8 mouse cellular contexts compared by ENCODE assay signal in the genomic region with DNA sequence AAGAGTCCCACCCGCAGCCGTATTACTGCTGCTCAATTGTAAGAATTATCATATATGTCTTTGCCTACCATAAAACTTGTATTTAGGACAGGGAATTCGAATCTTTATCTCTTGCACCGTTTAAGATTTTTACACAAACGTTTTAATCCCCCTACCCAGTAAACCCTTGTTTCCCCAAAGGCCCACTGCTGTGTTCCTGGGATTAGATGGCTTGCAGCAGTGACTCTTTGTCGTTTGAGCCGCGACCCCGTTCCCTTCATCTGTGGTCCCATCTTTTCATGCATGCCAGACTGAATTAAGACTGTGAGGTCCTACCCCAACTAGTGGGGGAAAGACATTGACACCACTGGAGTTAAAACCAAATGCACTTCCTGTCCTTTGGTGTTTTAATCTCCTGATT. TPM values are rescaled to one million over a fixed set of nuclear protein-coding genes. Genes with fewer than 3 reads are reported as not detected.
DNase-seq lines count a peak whose midpoint lies in the region; ATAC-seq and TF ChIP-seq lines count a peak whose summit lies in the region.

No protein-coding gene starts in this region.

- ATAC-seq in forebrain, embryonic 13.5 days = no peak
- no peak for ATAC-seq in liver, embryonic 14.5 days (ENCODE audit: insufficient read depth)

- TF ChIP-seq CTCF in gastrocnemius, adult 2 months (IDR thresholded peaks at IDR 0.05) = no peak
- no peak for TF ChIP-seq CTCF in liver, embryonic 14.5 days (IDR thresholded peaks at IDR 0.05; ENCODE audit: low read depth)

- H3K27ac ChIP-seq in gastrocnemius, adult 2 months = peak overlapping the region; percentile 93
- H3K27ac ChIP-seq in forebrain, embryonic 13.5 days = peak overlapping the region; percentile 98
- H3K27ac ChIP-seq in liver, embryonic 14.5 days = no peak overlapping the region

- WGBS in forebrain, embryonic 13.5 days = 1% methylated on average over 9 of the region's 9 CpGs
- WGBS in liver, embryonic 14.5 days (ENCODE audit: insufficient replicate concordance) = 7% methylated on average over 9 of the region's 9 CpGs

- intact Hi-C loops in gastrocnemius, adult 2 months (cut with DNase I) = no loop called here

- peak overlapping the region; percentile 96 for H3K4me3 ChIP-seq in gastrocnemius, adult 2 months
- peak overlapping the region; percentile 69 for H3K4me3 ChIP-seq in forebrain, embryonic 13.5 days
- H3K4me3 ChIP-seq in liver, embryonic 14.5 days (ENCODE audit: insufficient read depth in 1 of 2, low read depth in 2 of 2, low read length in 2 of 2) = peak overlapping the region; percentile 75 to 76

- H3K9me3 ChIP-seq in forebrain, embryonic 13.5 days (replicated peaks) = no peaks in the 10 kb centered on the region
- H3K9me3 ChIP-seq in liver, embryonic 14.5 days (ENCODE audit: control insufficient read depth, low read length) = no peaks in the 10 kb centered on the region

- DNase-seq in gastrocnemius, adult 2 months = no peak
- DNase-seq in gastrocnemius, postnatal 4 days (ENCODE audit: low spot score in 2 of 2) = no peak
- DNase-seq in 3T3-L1 (ENCODE audit: low read depth, low spot score) = peak; percentile 51
- DNase-seq in liver, embryonic 14.5 days (ENCODE audit: low read depth in 3 of 3, low spot score in 3 of 3) = no peak
- no peak for DNase-seq in frontal cortex, postnatal 36 days (ENCODE audit: low spot score in 2 of 2)
- no peak for DNase-seq in gastrocnemius, postnatal 10 days
- DNase-seq in layer of hippocampus, adult 9-10 months (ENCODE audit: low spot score) = no peak

- no peaks in the 10 kb centered on the region for H3K27me3 ChIP-seq in forebrain, embryonic 13.5 days
- H3K27me3 ChIP-seq in liver, embryonic 14.5 days (ENCODE audit: control insufficient read depth, insufficient read depth, low read length) = no peaks in the 10 kb centered on the region

- H3K36me3 ChIP-seq in forebrain, embryonic 13.5 days (ENCODE audit: poor library complexity, severe bottlenecking) = peaks cover 29% of the 10 kb centered on the region
- peaks cover 6% of the 10 kb centered on the region for H3K36me3 ChIP-seq in liver, embryonic 14.5 days (replicated peaks; ENCODE audit: control insufficient read depth, insufficient read depth, low read depth)

- H3K4me1 ChIP-seq in forebrain, embryonic 13.5 days = peaks cover 39% of the 10 kb centered on the region
- peaks cover 0 to 5% of the 10 kb centered on the region in 2 experiments; a peak in 1 of 4 replicates for H3K4me1 ChIP-seq in liver, embryonic 14.5 days (replicated peaks; ENCODE audit: control insufficient read depth in 2 of 2, insufficient read depth in 2 of 2, low read length in 1 of 2)

- no peak for TF ChIP-seq EP300 in liver, embryonic 14.5 days (IDR thresholded peaks at IDR 0.05; ENCODE audit: low read depth)

- H3K4me2 ChIP-seq in forebrain, embryonic 13.5 days = peak overlapping the region; percentile 89
- peak overlapping the region; percentile 75 for H3K4me2 ChIP-seq in liver, embryonic 14.5 days (ENCODE audit: low read depth)

- H3K9ac ChIP-seq in forebrain, embryonic 13.5 days = peak overlapping the region; percentile 88
- peak overlapping the region; percentile 80 for H3K9ac ChIP-seq in liver, embryonic 14.5 days (replicated peaks)

RNA-seq across cellular contexts. Expression of a gene that starts 0.9 kb away (rescaled TPM):
- total RNA-seq in gastrocnemius, adult 2 months (2021) = 10 to 100 TPM; 19.9 to 38.1 TPM
- total RNA-seq in gastrocnemius, postnatal 4 days (2021) = 100 to 1,000 TPM; 172 to 185 TPM
- 656 and 774 TPM in 2 replicates for polyA plus RNA-seq in forebrain, embryonic 13.5 days (2015; fragmentation: Nextera tagmentation; extraction: Ambion mirVana)
- 35.6 and 58.7 TPM in 2 replicates for polyA plus RNA-seq in liver, embryonic 14.5 days (2012; rRNA removed)
- 120 and 122 TPM in 2 replicates for polyA plus RNA-seq in liver, embryonic 14.5 days (2014; fragmentation: Nextera tagmentation; extraction: Ambion mirVana)
- total RNA-seq in gastrocnemius, postnatal 10 days (2021) = 100 to 1,000 TPM in 1 of 2 experiments, 10 to 100 TPM in 1; 89.4 to 103 TPM

RNA-seq across cellular contexts. Expression of a gene that starts 16.7 kb away (rescaled TPM):
- 10 to 100 TPM in 1 of 2 experiments, 1 to 10 TPM in 1; 9.7 to 12.3 TPM for total RNA-seq in gastrocnemius, adult 2 months (2021)
- total RNA-seq in gastrocnemius, postnatal 4 days (2021) = 10 to 100 TPM; 14.0 to 18.1 TPM
- polyA plus RNA-seq in forebrain, embryonic 13.5 days (2015; fragmentation: Nextera tagmentation; extraction: Ambion mirVana) = 131 and 147 TPM in 2 replicates
- polyA plus RNA-seq in liver, embryonic 14.5 days (2012; rRNA removed) = 4.3 and 7.3 TPM in 2 replicates
- polyA plus RNA-seq in liver, embryonic 14.5 days (2014; fragmentation: Nextera tagmentation; extraction: Ambion mirVana) = 13.3 and 13.6 TPM in 2 replicates
- 10 to 100 TPM in 1 of 2 experiments, 1 to 10 TPM in 1; 9.6 to 12.1 TPM for total RNA-seq in gastrocnemius, postnatal 10 days (2021)

RNA-seq across cellular contexts. Expression of a gene that starts 46.1 kb away (rescaled TPM):
- total RNA-seq in gastrocnemius, adult 2 months (2021) = 10 to 100 TPM; 56.4 to 62.8 TPM
- total RNA-seq in gastrocnemius, postnatal 4 days (2021) = 100 to 1,000 TPM; 118 to 133 TPM
- 206 and 236 TPM in 2 replicates for polyA plus RNA-seq in forebrain, embryonic 13.5 days (2015; fragmentation: Nextera tagmentation; extraction: Ambion mirVana)
- polyA plus RNA-seq in liver, embryonic 14.5 days (2012; rRNA removed) = 4.8 and 7.3 TPM in 2 replicates
- 12.3 and 14.3 TPM in 2 replicates for polyA plus RNA-seq in liver, embryonic 14.5 days (2014; fragmentation: Nextera tagmentation; extraction: Ambion mirVana)
- 10 to 100 TPM; 86.5 to 98.7 TPM for total RNA-seq in gastrocnemius, postnatal 10 days (2021)
